Mouse (Mus musculus) CH12.LX (cell line): Measurements from ENCODE around the gene Ttyh2. TPM values are rescaled to one million over a fixed set of nuclear protein-coding genes. Genes with fewer than 3 reads are reported as not detected.

ENCODE experiments used
- DNase-seq: peaks from one replicate; pipeline ENCODE4 v3.0.0-alpha.2; 2013; ENCODE audit errors: extremely low read depth
- H3K27ac ChIP-seq: 2 replicates; pipeline ENCODE4 v1.5.1; 2012; ENCODE audit warnings: low read depth, mild to moderate bottlenecking, control low read depth, moderate library complexity; ENCODE audit not compliant: insufficient read depth
- H3K27me3 ChIP-seq: replicated peaks from 2 replicates; pipeline ENCODE3; 2012; ENCODE audit warnings: inconsistent platforms
- H3K36me3 ChIP-seq, 2 experiments: replicated peaks in 1 of 2; 2 replicates each; pipeline versions ENCODE3 to v1.6.1; 2012; ENCODE audit warnings: inconsistent platforms in 1 of 2, low read length in 1 of 2, mild to moderate bottlenecking in 1 of 2, mixed read lengths in 1 of 2, moderate library complexity in 1 of 2; ENCODE audit not compliant: control insufficient read depth in 1 of 2, insufficient read depth in 1 of 2
- H3K4me1 ChIP-seq, 2 experiments: 2 replicates each; pipeline ENCODE4 v1.6.1; 2012; ENCODE audit warnings: inconsistent platforms in 1 of 2, moderate library complexity in 1 of 2; ENCODE audit not compliant: insufficient read depth in 2 of 2, control insufficient read depth in 1 of 2
- H3K4me2 ChIP-seq: 2 replicates; pipeline ENCODE4 v1.6.1; 2012; ENCODE audit warnings: low read depth, mild to moderate bottlenecking, control low read depth; ENCODE audit not compliant: poor library complexity, insufficient read depth, severe bottlenecking
- H3K4me3 ChIP-seq, 3 experiments: fragments of 150-350 bp in 1 of 3; sonication (generic) in 1 of 3; replicated peaks in 1 of 3; 2 replicates each; pipeline versions ENCODE3 to v1.5.1; 2011 to 2012; ENCODE audit warnings: low read depth in 2 of 3, low read length in 2 of 3, mild to moderate bottlenecking in 2 of 3, moderate library complexity in 2 of 3, control low read depth in 1 of 3, improper control_type of control experiment in 1 of 3, inconsistent platforms in 1 of 3, mixed read lengths in 1 of 3; ENCODE audit not compliant: poor library complexity in 1 of 3
- H3K79me2 ChIP-seq: replicated peaks from 2 replicates; pipeline ENCODE4 v1.6.1; 2012; ENCODE audit warnings: mild to moderate bottlenecking, moderate library complexity; ENCODE audit not compliant: control insufficient read depth, poor library complexity, insufficient read depth, severe bottlenecking; ENCODE audit errors: extremely low read depth
- H3K9ac ChIP-seq: 2 replicates; pipeline ENCODE4 v1.6.1; 2012; ENCODE audit warnings: low read depth, mild to moderate bottlenecking, control low read depth, moderate library complexity; ENCODE audit not compliant: insufficient read depth
- H3K9me3 ChIP-seq: replicated peaks from 2 replicates; pipeline ENCODE3; 2012; ENCODE audit warnings: low read length, inconsistent platforms, mixed read lengths
- CHD1 ChIP-seq: IDR thresholded peaks from 2 replicates; pipeline ENCODE4 v1.6.1; 2012; ENCODE audit warnings: low read depth, low read length, improper control_type of control experiment, inconsistent platforms
- ELF1 ChIP-seq: IDR thresholded peaks from 2 replicates; pipeline ENCODE4 v1.6.1; 2014; ENCODE audit warnings: low read depth, mild to moderate bottlenecking, inconsistent platforms, low read length, improper control_type of control experiment
- ETS1 ChIP-seq: conservative IDR thresholded peaks from 2 replicates; pipeline ENCODE4 v1.6.1; 2012; ENCODE audit warnings: low read depth, mild to moderate bottlenecking, inconsistent platforms, low read length, improper control_type of control experiment, moderate library complexity
- GABPA ChIP-seq: IDR thresholded peaks from 2 replicates; pipeline ENCODE4 v1.6.1; 2012; ENCODE audit warnings: low read depth, low read length, improper control_type of control experiment, inconsistent platforms; ENCODE audit not compliant: insufficient replicate concordance
- JUN ChIP-seq: IDR thresholded peaks from 2 replicates; pipeline ENCODE4 v1.6.1; 2011; ENCODE audit warnings: low read depth, mild to moderate bottlenecking, low read length, improper control_type of control experiment, moderate library complexity; ENCODE audit not compliant: insufficient read depth
- MAZ ChIP-seq: IDR thresholded peaks from 2 replicates; pipeline ENCODE4 v1.6.1; 2012; ENCODE audit warnings: low read depth, mild to moderate bottlenecking, inconsistent platforms, low read length, improper control_type of control experiment, moderate library complexity
- NELFE ChIP-seq: IDR thresholded peaks from 2 replicates; pipeline ENCODE4 v1.6.1; 2011; ENCODE audit warnings: low read depth, low read length, improper control_type of control experiment
- POLR2A ChIP-seq: IDR thresholded peaks from 2 replicates; pipeline ENCODE4 v1.6.1; 2011; ENCODE audit warnings: low read depth, mild to moderate bottlenecking, improper control_type of control experiment, low read length
- RCOR1 ChIP-seq: conservative IDR thresholded peaks from 2 replicates; pipeline ENCODE4 v1.6.1; 2012; ENCODE audit warnings: low read depth, mild to moderate bottlenecking, inconsistent platforms, low read length, improper control_type of control experiment
- TBP ChIP-seq: conservative IDR thresholded peaks from 2 replicates; pipeline ENCODE4 v1.6.1; 2011; ENCODE audit warnings: low read depth, low read length, improper control_type of control experiment
- USF2 ChIP-seq: conservative IDR thresholded peaks from 2 replicates; pipeline ENCODE4 v1.6.1; 2011; ENCODE audit warnings: low read depth, low read length, improper control_type of control experiment
- ZC3H11A ChIP-seq: IDR thresholded peaks from 2 replicates; pipeline ENCODE4 v1.6.1; 2012; ENCODE audit warnings: low read depth, mild to moderate bottlenecking, inconsistent platforms, low read length, improper control_type of control experiment
- ZKSCAN1 ChIP-seq: IDR thresholded peaks from 2 replicates; pipeline ENCODE4 v1.6.1; 2012; ENCODE audit warnings: low read depth, inconsistent platforms, low read length, improper control_type of control experiment, borderline replicate concordance
- dilution Hi-C: fragments of 300-500 bp; cut with MboI; formaldehyde crosslinking; loops from 2 replicates; pipeline ENCODE4 v1.14.3; 2020; ENCODE audit warnings: low sequenced_read_pairs; ENCODE audit not compliant: extremely low pct_unique_long_range_greater_than_20kb, extremely low pct_ligation_motif_present
- in situ Hi-C: fragments of 300-500 bp; cut with MboI; formaldehyde crosslinking; loops from 3 replicates; pipeline ENCODE4 v1.14.3; 2019; ENCODE audit warnings: low sequenced_read_pairs, low pct_ligation_motif_present, low pct_unique_long_range_greater_than_20kb, mixed read lengths
- polyA plus RNA-seq: library from polyadenylated mRNA; unstranded; fragments of >175 nt; gene quantifications from 2 replicates; pipeline ENCODE4 v1.2.1, GENCODE M21; 2012; ENCODE audit warnings: low read depth; ENCODE audit not compliant: insufficient read length
- total RNA-seq, 2 experiments: library from RNA; depleted of rRNA; stranded (reverse); fragments of 300-350 nt in 1 of 2; fragments of >200 nt in 1 of 2; gene quantifications; 2 replicates each; pipeline ENCODE4 v1.2.3; 2012 to 2014

The Ttyh2 gene
- total and polyA plus RNA-seq, 3 experiments = 0.82 to 2.4 (median 1.4) TPM

GRCm38 (mm10) chr11:114676896-114677530, 1.8 kb downstream of the Ttyh2 start:
- Histone ChIP-seq H3K36me3 (peaks cover 20 to 44% of the 10 kb centered on the region in 2 experiments), H3K27ac (no peak overlapping the region), H3K4me2 (no peak overlapping the region), H3K4me3 (no peak overlapping the region), H3K27me3 (no peaks in the 10 kb centered on the region), H3K9me3 (no peaks in the 10 kb centered on the region), H3K79me2 (no peaks in the 10 kb centered on the region), H3K9ac (no peak overlapping the region), H3K4me1 (peaks cover 4 to 53% of the 10 kb centered on the region in 2 experiments; a peak in 3 of 4 replicates)
- dilution Hi-C loops = no loop called here
- no peak for DNase-seq
- TF ChIP-seq ZKSCAN1 (no peak), RCOR1 (no peak), CHD1 (no peak)
- in situ Hi-C loops = no loop called here

DNA sequence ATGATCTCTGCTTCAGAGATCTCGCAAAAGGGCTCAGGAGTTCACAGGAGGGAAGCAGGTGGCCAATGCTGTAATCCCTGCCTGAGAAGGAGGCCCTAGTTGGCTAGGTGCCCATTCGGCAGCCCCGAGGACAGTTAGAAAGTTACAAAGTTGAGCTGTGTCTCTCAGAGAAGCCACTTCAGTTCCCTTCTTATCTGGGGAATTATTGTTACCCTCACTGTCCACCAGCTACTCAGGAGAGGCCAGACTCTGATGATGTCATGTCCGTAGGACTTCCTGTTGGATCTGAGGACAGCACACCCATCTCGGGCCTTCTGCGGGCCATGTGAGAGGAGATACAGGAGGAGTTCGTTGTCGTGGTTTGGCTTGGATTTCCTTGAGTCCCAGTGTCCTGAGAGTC, 4.4 kb downstream of the Ttyh2 start:
- in situ Hi-C loops (no loop called here), dilution Hi-C loops (no loop called here)
- Histone ChIP-seq H3K4me3 (no peak overlapping the region), H3K36me3 (peaks cover 0 to 31% of the 10 kb centered on the region in 2 experiments), H3K9me3 (no peaks in the 10 kb centered on the region), H3K4me1 (peaks cover 2 to 50% of the 10 kb centered on the region in 2 experiments), H3K27me3 (no peaks in the 10 kb centered on the region)
- TF ChIP-seq JUN (no peak), ELF1 (no peak), NELFE (no peak), ZC3H11A (no peak), USF2 (no peak), TBP (no peak), MAZ (no peak), ETS1 (no peak), POLR2A (no peak)
- TF ChIP-seq, all 38 proteins: peak for 0
- Histone ChIP-seq H3K4me2 (no peak overlapping the region), H3K9ac (no peak overlapping the region), H3K79me2 (no peaks in the 10 kb centered on the region), H3K27ac (no peak overlapping the region)
- DNase-seq = no peak

DNA sequence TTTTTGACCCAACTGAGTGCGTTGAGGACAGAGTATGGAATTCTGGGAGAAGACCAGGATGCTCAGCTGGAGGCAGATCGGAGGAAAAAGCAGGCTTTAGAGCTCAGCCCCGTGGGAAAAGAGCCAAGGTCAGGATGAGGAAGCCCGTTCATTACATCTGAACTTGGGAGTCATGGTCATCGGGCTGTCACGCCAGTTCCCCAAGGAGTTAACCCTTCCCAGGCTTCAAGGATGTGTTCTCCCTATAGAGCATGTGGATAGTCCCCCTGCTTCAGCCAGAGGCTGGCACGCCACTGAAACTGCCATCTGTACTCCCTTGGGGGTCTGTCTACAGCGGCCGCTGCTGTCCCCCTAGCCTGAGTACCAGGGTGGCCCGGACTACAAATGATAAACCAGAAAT, 5.1 kb downstream of the Ttyh2 start:
- in situ Hi-C loops (no loop called here), dilution Hi-C loops (no loop called here)
- no peak for DNase-seq
- Histone ChIP-seq H3K27ac (no peak overlapping the region), H3K4me1 (peaks cover 5 to 55% of the 10 kb centered on the region in 2 experiments), H3K36me3 (peaks cover 0 to 31% of the 10 kb centered on the region in 2 experiments), H3K4me3 (no peak overlapping the region), H3K9me3 (no peaks in the 10 kb centered on the region), H3K79me2 (no peaks in the 10 kb centered on the region), H3K27me3 (no peaks in the 10 kb centered on the region), H3K9ac (no peak overlapping the region), H3K4me2 (no peak overlapping the region)
- TF ChIP-seq GABPA = no peak
